In genomic region chr8:69822386-69823191, GRCm38 (mm10) we compare ENCODE assay signal across 8 mouse cellular contexts. TPM values are rescaled to one million over a fixed set of nuclear protein-coding genes. Genes with fewer than 3 reads are reported as not detected.
DNase-seq lines count a peak whose midpoint lies in the region; ATAC-seq and TF ChIP-seq lines count a peak whose summit lies in the region.

Lpar2 (plus strand) TSS chr8:69822429.

- peak within 1 kb of the TSS; percentile 67 for H3K4me3 ChIP-seq in embryonic facial prominence, embryonic 15.5 days (replicated peaks)
- peak within 1 kb of the TSS; percentile 67 for H3K4me3 ChIP-seq in hindbrain, embryonic 16.5 days (ENCODE audit: low read length)
- peak within 1 kb of the TSS; percentile 59 for H3K4me3 ChIP-seq in liver, embryonic 11.5 days (ENCODE audit: low read depth, low read length)
- peak within 1 kb of the TSS; percentile 56 for H3K4me3 ChIP-seq in midbrain, postnatal 0 days (ENCODE audit: low read depth, low read length)
- peak within 1 kb of the TSS; percentile 56 for H3K4me3 ChIP-seq in thymus, adult 2 months (ENCODE audit: control insufficient read depth, insufficient read depth, low read length)

- intact Hi-C loops in gastrocnemius, postnatal 36 days (cut with DNase I): no loop called here

- H3K9me3 ChIP-seq in embryonic facial prominence, embryonic 15.5 days (replicated peaks): no peaks in the 10 kb centered on the region
- no peaks in the 10 kb centered on the region for H3K9me3 ChIP-seq in hindbrain, embryonic 16.5 days (ENCODE audit: control insufficient read depth, low read length)
- H3K9me3 ChIP-seq in liver, embryonic 11.5 days (ENCODE audit: control insufficient read depth, low read length): no peaks in the 10 kb centered on the region
- H3K9me3 ChIP-seq in midbrain, postnatal 0 days (ENCODE audit: low read length): no peaks in the 10 kb centered on the region

- peak within 1 kb of the TSS; percentile 69 for H3K9ac ChIP-seq in embryonic facial prominence, embryonic 15.5 days
- peak within 1 kb of the TSS; percentile 75 for H3K9ac ChIP-seq in hindbrain, embryonic 16.5 days (ENCODE audit: low read depth, low read length)
- peak within 1 kb of the TSS; percentile 65 for H3K9ac ChIP-seq in liver, embryonic 11.5 days (ENCODE audit: low read depth, low read length)
- H3K9ac ChIP-seq in midbrain, postnatal 0 days (replicated peaks; ENCODE audit: low read length, poor library complexity, severe bottlenecking): peak within 1 kb of the TSS; percentile 61

- ATAC-seq in embryonic facial prominence, embryonic 15.5 days (ENCODE audit: insufficient number of reproducible peaks, low FRiP score, low TSS enrichment, low read depth): peak; percentile 56
- peak; percentile 81 for ATAC-seq in hindbrain, embryonic 16.5 days
- peak; percentile 75 for ATAC-seq in liver, embryonic 11.5 days (replicated peaks; ENCODE audit: low FRiP score)
- ATAC-seq in midbrain, postnatal 0 days (ENCODE audit: low FRiP score): peak; percentile 82

- under 1% methylated on average over 32 of the region's 35 CpGs for WGBS in embryonic facial prominence, embryonic 15.5 days
- WGBS in hindbrain, embryonic 16.5 days: under 1% methylated on average over 26 of the region's 35 CpGs
- WGBS in liver, embryonic 11.5 days: 4% methylated on average over 34 of the region's 35 CpGs
- WGBS in midbrain, postnatal 0 days: 2% methylated on average over 28 of the region's 35 CpGs
- WGBS in thymus, adult 2 months: 2% methylated on average over 34 of the region's 35 CpGs

- peak; percentile 13 to 27 for DNase-seq in CD8-positive naive resting alpha-beta T cell, adult 2 months (ENCODE audit: low read depth in 2 of 2, low spot score in 2 of 2)
- DNase-seq in Muller cell, postnatal 12 days (ENCODE audit: inconsistent ontology term): peak; percentile 66
- DNase-seq in liver, embryonic 11.5 days (ENCODE audit: low spot score): peak; percentile 79
- peak; percentile 81 for DNase-seq in midbrain, postnatal 0 days (ENCODE audit: low spot score)
- peak; percentile 76 for DNase-seq in thymus, adult 2 months
- no peak for DNase-seq in gastrocnemius, postnatal 36 days

- TF ChIP-seq POLR2A in thymus, adult 2 months (IDR thresholded peaks at IDR 0.05; ENCODE audit: control insufficient read depth, extremely low read depth, insufficient read depth, low read length, poor library complexity): 0 out of 2 replicates have a peak, but pooled peaks have one; percentile 30

- no peak; the same call in 1 of the 2 replicates for TF ChIP-seq CTCF in midbrain, postnatal 0 days (IDR thresholded peaks at IDR 0.05)
- TF ChIP-seq CTCF in thymus, adult 2 months (IDR thresholded peaks at IDR 0.05; ENCODE audit: borderline replicate concordance, control insufficient read depth, extremely low read depth, insufficient read depth, low read length, poor library complexity): no peak

- peak within 1 kb of the TSS; percentile 48; the same call in 1 of the 2 replicates for H3K27ac ChIP-seq in embryonic facial prominence, embryonic 15.5 days (replicated peaks)
- H3K27ac ChIP-seq in hindbrain, embryonic 16.5 days (ENCODE audit: low read depth, low read length): peak within 1 kb of the TSS; percentile 79
- peak within 1 kb of the TSS; percentile 22; the same call in 1 of the 2 replicates for H3K27ac ChIP-seq in liver, embryonic 11.5 days (ENCODE audit: low read depth, low read length)
- H3K27ac ChIP-seq in midbrain, postnatal 0 days (ENCODE audit: low read depth, low read length): peak within 1 kb of the TSS; percentile 68
- H3K27ac ChIP-seq in thymus, adult 2 months (ENCODE audit: control insufficient read depth, insufficient read depth, low read length): peak within 1 kb of the TSS; percentile 34; the same call in 1 of the 2 replicates

- H3K4me2 ChIP-seq in embryonic facial prominence, embryonic 15.5 days (replicated peaks): peak within 1 kb of the TSS; percentile 88
- peak within 1 kb of the TSS; percentile 78 for H3K4me2 ChIP-seq in hindbrain, embryonic 16.5 days (ENCODE audit: low read length)
- H3K4me2 ChIP-seq in liver, embryonic 11.5 days: peak within 1 kb of the TSS; percentile 82
- H3K4me2 ChIP-seq in midbrain, postnatal 0 days (ENCODE audit: low read depth, low read length, poor library complexity, severe bottlenecking): peak within 1 kb of the TSS; percentile 72

- no peaks in the 10 kb centered on the region for H3K27me3 ChIP-seq in embryonic facial prominence, embryonic 15.5 days
- no peaks in the 10 kb centered on the region for H3K27me3 ChIP-seq in hindbrain, embryonic 16.5 days (replicated peaks; ENCODE audit: control insufficient read depth, insufficient read depth, low read length)
- no peaks in the 10 kb centered on the region for H3K27me3 ChIP-seq in liver, embryonic 11.5 days (replicated peaks; ENCODE audit: control insufficient read depth, insufficient read depth, low read length)
- H3K27me3 ChIP-seq in midbrain, postnatal 0 days (ENCODE audit: insufficient read depth, low read length): no peaks in the 10 kb centered on the region
- no peaks in the 10 kb centered on the region for H3K27me3 ChIP-seq in thymus, adult 2 months (ENCODE audit: control insufficient read depth, insufficient read depth, low read length)

- H3K36me3 ChIP-seq in embryonic facial prominence, embryonic 15.5 days: peaks cover 14% of the 10 kb centered on the region; the same call in 1 of the 2 replicates
- peaks cover 18% of the 10 kb centered on the region for H3K36me3 ChIP-seq in hindbrain, embryonic 16.5 days (ENCODE audit: control insufficient read depth, insufficient read depth, low read length)
- peaks cover 5% of the 10 kb centered on the region; the same call in 1 of the 2 replicates for H3K36me3 ChIP-seq in liver, embryonic 11.5 days (ENCODE audit: control insufficient read depth, insufficient read depth, low read length)
- peaks cover 25% of the 10 kb centered on the region for H3K36me3 ChIP-seq in midbrain, postnatal 0 days (ENCODE audit: insufficient read depth, low read length)
- H3K36me3 ChIP-seq in thymus, adult 2 months (ENCODE audit: control insufficient read depth, insufficient read depth, low read length): peaks cover 8% of the 10 kb centered on the region

- peaks cover 29% of the 10 kb centered on the region for H3K4me1 ChIP-seq in embryonic facial prominence, embryonic 15.5 days
- peaks cover 26% of the 10 kb centered on the region for H3K4me1 ChIP-seq in hindbrain, embryonic 16.5 days (ENCODE audit: control insufficient read depth, insufficient read depth, low read depth, low read length)
- 0 out of 2 replicates have a peak, but pooled peaks cover 4% of the 10 kb centered on the region for H3K4me1 ChIP-seq in liver, embryonic 11.5 days (replicated peaks; ENCODE audit: control insufficient read depth, insufficient read depth, low read length)
- peaks cover 6% of the 10 kb centered on the region; the same call in 1 of the 2 replicates for H3K4me1 ChIP-seq in midbrain, postnatal 0 days (ENCODE audit: insufficient read depth, low read length)
- peaks cover 14% of the 10 kb centered on the region for H3K4me1 ChIP-seq in thymus, adult 2 months (replicated peaks; ENCODE audit: control insufficient read depth, insufficient read depth, low read length)

RNA-seq across cellular contexts. Expression of gene Lpar2, which starts in this region (rescaled TPM):
- polyA plus RNA-seq in embryonic facial prominence, embryonic 15.5 days (2015; fragmentation: Nextera tagmentation; extraction: Ambion mirVana): 0.33 and 0.54 TPM in 2 replicates
- 0.54 and 0.91 TPM in 2 replicates for polyA plus RNA-seq in hindbrain, embryonic 16.5 days (2015; fragmentation: Nextera tagmentation; extraction: Ambion mirVana)
- polyA plus RNA-seq in liver, embryonic 11.5 days (2014; fragmentation: Nextera tagmentation; extraction: Ambion mirVana): 0.44 and 0.49 TPM in 2 replicates
- 5.4 and 7.7 TPM in 2 replicates for total RNA-seq in midbrain, postnatal 0 days (2014; rRNA removed)
- 0.44 and 0.63 TPM in 2 replicates for polyA plus RNA-seq in midbrain, postnatal 0 days (2015; fragmentation: Nextera tagmentation; extraction: Ambion mirVana)
- 10.3 and 12.0 TPM in 2 replicates for polyA plus RNA-seq in thymus, adult 2 months (2012; rRNA removed)
- total RNA-seq in gastrocnemius, postnatal 36 days (2021): not detected

Comparison
In these comparisons a context has a peak if more than half of its experiments do, and no peak if none do; other contexts are left out.
1. Peak in ATAC-seq, H3K4me3 ChIP-seq, H3K27ac ChIP-seq, H3K9ac ChIP-seq and H3K4me2 ChIP-seq in embryonic facial prominence, embryonic 15.5 days; RNA of the gene not detected or under 1 TPM.
2. Peak in ATAC-seq, H3K4me3 ChIP-seq, H3K27ac ChIP-seq, H3K9ac ChIP-seq and H3K4me2 ChIP-seq in hindbrain, embryonic 16.5 days; RNA of the gene not detected or under 1 TPM.
3. Peak in DNase-seq, ATAC-seq, H3K4me3 ChIP-seq, H3K27ac ChIP-seq, H3K9ac ChIP-seq and H3K4me2 ChIP-seq in liver, embryonic 11.5 days; RNA of the gene not detected or under 1 TPM.
4. DNase-seq: peak in CD8-positive naive resting alpha-beta T cell, adult 2 months (2 of 2), Muller cell, postnatal 12 days (single experiment), midbrain, postnatal 0 days (single experiment) and thymus, adult 2 months (single experiment); none in gastrocnemius, postnatal 36 days (0 of 2).
5. H3K27ac ChIP-seq: peak in every context shown above with its lines; median percentile 79 in hindbrain, embryonic 16.5 days; 68 in midbrain, postnatal 0 days; 48 in embryonic facial prominence, embryonic 15.5 days; 34 in thymus, adult 2 months; 22 in liver, embryonic 11.5 days.
6. Peak in every context shown above with its lines, with median percentiles within 50 percentile points of each other: ATAC-seq, H3K4me2 ChIP-seq, H3K4me3 ChIP-seq and H3K9ac ChIP-seq.